Mouse (Mus musculus): ENCODE results near the gene Palb2. TPM values are rescaled to one million over a fixed set of nuclear protein-coding genes. Genes with fewer than 3 reads are reported as not detected.

Gene Palb2
- total and polyA plus RNA-seq, 2 experiments from 2014 or later = 2.0 to 2.6 TPM

DNA sequence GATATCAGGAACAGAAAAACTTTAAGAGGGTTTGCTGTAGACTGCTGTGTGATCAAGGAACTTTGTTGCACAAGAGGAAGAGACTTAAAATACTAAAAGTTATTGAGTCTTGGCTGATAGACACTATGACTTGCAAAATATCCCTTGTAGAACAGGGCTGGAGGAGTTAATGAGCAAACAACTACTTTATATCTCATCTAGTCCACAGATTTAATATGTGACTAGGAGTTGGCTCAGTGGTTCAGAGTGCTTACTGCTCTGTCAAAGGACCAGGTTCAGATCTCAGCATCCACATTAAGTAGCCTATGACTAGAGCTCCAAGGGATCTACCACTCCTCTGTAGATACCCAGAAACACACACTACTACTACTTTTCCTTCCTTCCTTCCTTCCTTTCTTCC lies 4.3 kb upstream of the Palb2 start:
- Histone ChIP-seq H3K4me2 (ENCODE audit: low read depth, low read length) (no peak overlapping the region), H3K27ac (no peak overlapping the region), H3K9ac (replicated peaks; ENCODE audit: low read length) (no peak overlapping the region), H3K4me3 (ENCODE audit: low read length) (no peak overlapping the region), H3K27me3 (ENCODE audit: insufficient read depth, low read length) (no peaks in the 10 kb centered on the region), H3K4me1 (ENCODE audit: insufficient read depth, low read length) (no peaks in the 10 kb centered on the region), H3K9me3 (ENCODE audit: low read length) (no peaks in the 10 kb centered on the region), H3K36me3 (ENCODE audit: insufficient read depth, low read length) (peaks cover 51% of the 10 kb centered on the region)
- DNase-seq (ENCODE audit: low spot score) = no peak
- no peak for ATAC-seq
- TF ChIP-seq CTCF (IDR thresholded peaks at IDR 0.05; ENCODE audit: low read depth) = no peak

DNA sequence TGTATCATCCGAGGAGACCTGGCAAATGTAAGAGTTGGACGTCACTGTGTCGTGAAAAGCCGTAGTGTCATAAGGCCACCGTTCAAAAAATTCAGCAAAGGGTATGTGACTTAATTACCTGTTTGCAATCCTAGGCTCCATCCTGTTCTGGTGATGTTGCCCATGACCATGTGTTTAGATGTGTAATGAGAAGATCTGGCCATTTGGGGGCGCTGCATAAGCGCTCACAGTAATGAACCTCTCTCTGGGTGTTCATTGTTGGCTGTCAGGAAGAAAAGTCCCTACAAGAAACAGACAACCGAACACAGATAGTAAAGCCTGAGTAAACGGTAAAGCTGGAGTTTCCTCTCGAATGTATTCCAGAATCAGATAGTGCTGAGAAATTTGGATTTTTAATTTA lies 2.3 kb upstream of the Palb2 start:
- Histone ChIP-seq H3K36me3 (ENCODE audit: insufficient read depth, low read length) (peaks cover 42% of the 10 kb centered on the region), H3K4me3 (ENCODE audit: low read length) (no peak overlapping the region), H3K27ac (no peak overlapping the region), H3K9me3 (ENCODE audit: low read length) (no peaks in the 10 kb centered on the region), H3K27me3 (ENCODE audit: insufficient read depth, low read length) (no peaks in the 10 kb centered on the region), H3K4me2 (ENCODE audit: low read depth, low read length) (no peak overlapping the region), H3K9ac (replicated peaks; ENCODE audit: low read length) (no peak overlapping the region), H3K4me1 (ENCODE audit: insufficient read depth, low read length) (no peaks in the 10 kb centered on the region)
- TF ChIP-seq CTCF (IDR thresholded peaks at IDR 0.05; ENCODE audit: low read depth) = peak; percentile 49
- DNase-seq (ENCODE audit: low spot score) (peak; percentile 25), ATAC-seq (no peak)
- whole genome bisulfite sequencing = 76% methylated on average over 10 of the region's 10 CpGs

DNA sequence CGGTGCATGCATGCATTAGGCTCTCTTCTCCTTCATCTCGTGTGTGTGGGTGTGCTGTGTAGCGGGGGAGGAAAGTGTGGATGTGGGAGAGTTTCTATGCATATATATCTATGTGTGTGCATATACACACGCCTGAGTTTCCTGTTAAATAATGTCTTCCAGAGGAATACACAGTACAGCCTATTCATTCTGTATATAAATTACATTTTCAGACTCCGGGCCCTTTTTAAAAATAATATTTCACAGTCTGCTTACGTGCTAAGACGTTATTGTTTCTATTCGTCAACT lies 497 bp upstream of the Palb2 start:
- no peak for TF ChIP-seq CTCF (IDR thresholded peaks at IDR 0.05; ENCODE audit: low read depth)
- no peak for DNase-seq (ENCODE audit: low spot score)
- H3K27me3 ChIP-seq (ENCODE audit: insufficient read depth, low read length) = no peaks in the 10 kb centered on the region
- no peak; the same call in 1 of the 2 replicates for ATAC-seq
- no peaks in the 10 kb centered on the region for H3K9me3 ChIP-seq (ENCODE audit: low read length)
- H3K36me3 ChIP-seq (ENCODE audit: insufficient read depth, low read length) = peaks cover 29% of the 10 kb centered on the region; the same call in 1 of the 2 replicates
- peak overlapping the region; percentile 75 for H3K27ac ChIP-seq
- H3K4me1 ChIP-seq (ENCODE audit: insufficient read depth, low read length) = no peaks in the 10 kb centered on the region
- H3K4me3 ChIP-seq (ENCODE audit: low read length) = peak overlapping the region; percentile 74
- peak overlapping the region; percentile 81 for H3K9ac ChIP-seq (replicated peaks; ENCODE audit: low read length)
- WGBS = 16% methylated on average over 8 of the region's 8 CpGs
- peak overlapping the region; percentile 99 for H3K4me2 ChIP-seq (ENCODE audit: low read depth, low read length)

DNA sequence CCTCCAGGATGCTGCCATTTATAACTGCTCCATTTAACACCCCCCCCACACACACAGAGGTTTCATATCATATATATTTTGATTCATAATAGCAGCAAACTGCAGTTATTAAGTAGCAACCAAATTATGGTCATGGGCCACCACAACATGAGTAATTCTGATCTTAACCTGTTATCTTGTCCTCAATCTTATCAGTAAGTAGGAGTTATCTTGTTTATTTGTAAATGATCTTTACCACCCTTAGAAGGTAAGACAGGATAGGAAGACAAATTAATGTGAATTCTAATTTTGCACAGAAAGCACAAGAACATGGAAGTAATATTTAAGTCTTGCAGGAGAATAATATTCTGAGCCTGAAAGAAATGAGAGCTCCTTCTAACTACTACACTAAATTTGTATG lies 951 bp downstream of the Palb2 start:
- Histone ChIP-seq H3K4me2 (ENCODE audit: low read depth, low read length) (peak overlapping the region; percentile 99), H3K27me3 (ENCODE audit: insufficient read depth, low read length) (no peaks in the 10 kb centered on the region), H3K9ac (replicated peaks; ENCODE audit: low read length) (peak overlapping the region; percentile 81; the same call in 1 of the 2 replicates), H3K4me1 (ENCODE audit: insufficient read depth, low read length) (no peaks in the 10 kb centered on the region), H3K4me3 (ENCODE audit: low read length) (peak overlapping the region; percentile 74), H3K27ac (no peak overlapping the region), H3K36me3 (ENCODE audit: insufficient read depth, low read length) (peaks cover 17% of the 10 kb centered on the region; the same call in 1 of the 2 replicates), H3K9me3 (ENCODE audit: low read length) (no peaks in the 10 kb centered on the region)
- ATAC-seq (no peak), DNase-seq (ENCODE audit: low spot score) (no peak)
- TF ChIP-seq CTCF (IDR thresholded peaks at IDR 0.05; ENCODE audit: low read depth) = no peak

GRCm38 (mm10) chr7:122126946-122127345 lies 5.8 kb downstream of the Palb2 start:
- H3K36me3 ChIP-seq (ENCODE audit: insufficient read depth, low read length) = peaks cover 5% of the 10 kb centered on the region; the same call in 1 of the 2 replicates
- DNase-seq (ENCODE audit: low spot score) (no peak), ATAC-seq (no peak)
- no peak overlapping the region for H3K9ac ChIP-seq (replicated peaks; ENCODE audit: low read length)
- no peak overlapping the region for H3K4me2 ChIP-seq (ENCODE audit: low read depth, low read length)
- no peak for TF ChIP-seq CTCF (IDR thresholded peaks at IDR 0.05; ENCODE audit: low read depth)
- H3K9me3 ChIP-seq (ENCODE audit: low read length) = no peaks in the 10 kb centered on the region
- WGBS = 96% methylated on average over 11 of the region's 11 CpGs
- H3K4me3 ChIP-seq (ENCODE audit: low read length) = no peak overlapping the region
- no peaks in the 10 kb centered on the region for H3K27me3 ChIP-seq (ENCODE audit: insufficient read depth, low read length)
- no peaks in the 10 kb centered on the region for H3K4me1 ChIP-seq (ENCODE audit: insufficient read depth, low read length)
- no peak overlapping the region for H3K27ac ChIP-seq

DNA sequence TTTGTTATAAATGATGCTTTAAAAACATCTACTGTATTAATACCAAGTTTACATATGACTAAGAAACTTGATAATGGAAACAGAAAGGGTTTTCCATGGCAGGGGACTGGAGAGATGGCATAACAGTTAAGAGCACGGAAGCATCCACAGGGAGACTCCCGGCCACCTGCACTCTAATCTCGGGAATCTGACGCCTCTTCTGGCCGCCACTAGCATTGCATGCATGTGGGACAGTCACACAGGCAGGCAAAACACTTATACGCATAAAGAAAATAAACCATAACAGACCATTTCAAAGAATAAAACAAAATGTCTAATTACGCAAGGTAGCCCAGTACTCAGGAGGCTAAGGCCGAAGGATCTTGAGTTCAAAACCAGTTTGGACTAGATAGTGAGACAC lies 7.1 kb downstream of the Palb2 start:
- Histone ChIP-seq H3K9ac (replicated peaks; ENCODE audit: low read length) (no peak overlapping the region), H3K4me2 (ENCODE audit: low read depth, low read length) (no peak overlapping the region), H3K4me1 (ENCODE audit: insufficient read depth, low read length) (no peaks in the 10 kb centered on the region), H3K4me3 (ENCODE audit: low read length) (no peak overlapping the region), H3K36me3 (ENCODE audit: insufficient read depth, low read length) (peaks cover 5% of the 10 kb centered on the region), H3K9me3 (ENCODE audit: low read length) (no peaks in the 10 kb centered on the region), H3K27ac (no peak overlapping the region), H3K27me3 (ENCODE audit: insufficient read depth, low read length) (no peaks in the 10 kb centered on the region)
- peak; percentile 23 for TF ChIP-seq CTCF (IDR thresholded peaks at IDR 0.05; ENCODE audit: low read depth)
- DNase-seq (ENCODE audit: low spot score) = no peak
- ATAC-seq = no peak
- WGBS = 71% methylated on average over 8 of the region's 8 CpGs

GRCm38 (mm10) chr7:122123518-122123917 lies 9.3 kb downstream of the Palb2 start:
- H3K4me3 ChIP-seq (ENCODE audit: low read length) = no peak overlapping the region
- WGBS = 85% methylated on average over 4 of the region's 4 CpGs
- DNase-seq (ENCODE audit: low spot score) (no peak), ATAC-seq (no peak)
- H3K4me1 ChIP-seq (ENCODE audit: insufficient read depth, low read length) = no peaks in the 10 kb centered on the region
- no peaks in the 10 kb centered on the region for H3K9me3 ChIP-seq (ENCODE audit: low read length)
- H3K9ac ChIP-seq (replicated peaks; ENCODE audit: low read length) = no peak overlapping the region
- no peaks in the 10 kb centered on the region for H3K27me3 ChIP-seq (ENCODE audit: insufficient read depth, low read length)
- no peak overlapping the region for H3K4me2 ChIP-seq (ENCODE audit: low read depth, low read length)
- no peak overlapping the region for H3K27ac ChIP-seq
- TF ChIP-seq CTCF (IDR thresholded peaks at IDR 0.05; ENCODE audit: low read depth) = no peak
- peaks cover 5% of the 10 kb centered on the region for H3K36me3 ChIP-seq (ENCODE audit: insufficient read depth, low read length)

Data from hindbrain, postnatal 0 days (tissue).